Mouse (Mus musculus) adrenal gland, postnatal 36 days (tissue): Measurements from ENCODE around the gene Gm12666. TPM values are rescaled to one million over a fixed set of nuclear protein-coding genes. Genes with fewer than 3 reads are reported as not detected.
"Not testable (repeated sequence)": the region's sequence is repeated elsewhere in the genome, so short reads cannot be mapped to it uniquely, and the experiment has no call there.

Source experiments
- DNase-seq, 2 experiments: peaks; one replicate each; pipeline ENCODE4 v3.0.0; 2021; ENCODE audit warnings: mixed read lengths in 1 of 2
- long read RNA-seq, 2 experiments: library from polyadenylated mRNA; stranded (forward); transcript quantifications; one replicate each; pipeline ENCODE4 v2.0.0; 2021; ENCODE audit warnings: borderline sequencing depth in 2 of 2
- total RNA-seq, 2 experiments: library from RNA; stranded (reverse); gene quantifications; 2 replicates each; pipeline ENCODE4 v1.2.3; 2021

Gene Gm12666
- 1 to 10 TPM; 1.6 to 2.4 TPM for total RNA-seq
- long read RNA-seq, experiment 1, partial matches to known transcripts: 1 of 1 reads
- long read RNA-seq, experiment 1, other reads (novel, unspliced or antisense): 0 of 1 reads
- long read RNA-seq, experiment 2: 0 reads

GRCm38 (mm10) chr4:92191649-92192048, at the start of gene Gm12666:
Gm12666 (minus strand) TSS chr4:92191749.
- not testable (repeated sequence) for DNase-seq

GRCm38 (mm10) chr4:92226326-92226725, 34.8 kb upstream of the Gm12666 start:
- DNase-seq: no peak

- no peak for DNase-seq
Observed at GRCm38 (mm10) chr4:92216286-92216685, 24.7 kb upstream of the Gm12666 start.

- DNase-seq: no peak
Observed at GRCm38 (mm10) chr4:92152646-92153045, 38.9 kb downstream of the Gm12666 start.

- DNase-seq: no peak
Observed at GRCm38 (mm10) chr4:92147134-92147533, 44.4 kb downstream of the Gm12666 start, which contains the start of gene Izumo3. Izumo3 (minus strand) TSS chr4:92147234.

Other genes with a start within 250 kb of the Gm12666 start
- not detected for gene Izumo3, start 44.5 kb downstream of the Gm12666 start, total RNA-seq